Mouse (Mus musculus) layer of hippocampus, adult 2 months (tissue): ENCODE data around the gene Cmah. TPM values are rescaled to one million over a fixed set of nuclear protein-coding genes. Genes with fewer than 3 reads are reported as not detected.

ENCODE experiments used
- DNase-seq, 2 experiments: peaks; one replicate each; pipeline ENCODE4 v3.0.0; 2022; ENCODE audit warnings: low spot score in 2 of 2
- H3K27ac ChIP-seq: fragments of 200-600 bp; 2 replicates; pipeline ENCODE4 v1.8.1; 2022
- H3K4me3 ChIP-seq: fragments of 200-600 bp; 2 replicates; pipeline ENCODE4 v1.8.1; 2022; ENCODE audit warnings: mild to moderate bottlenecking
- CTCF ChIP-seq: fragments of 200-600 bp; conservative IDR thresholded peaks from 2 replicates; pipeline ENCODE4 v1.8.1; 2022; ENCODE audit warnings: antibody characterized with exemption, mild to moderate bottlenecking, moderate library complexity
- long read RNA-seq, 2 experiments: library from polyadenylated mRNA; stranded (forward); transcript quantifications; one replicate each; pipeline ENCODE4 v2.0.0; 2021; ENCODE audit warnings: borderline mapping rate in 2 of 2
- total RNA-seq, 2 experiments: library from RNA; stranded (reverse); gene quantifications; 2 replicates each; pipeline ENCODE4 v1.2.3; 2021

The Cmah gene
- total RNA-seq, result under 1 TPM; 0.44 to 0.59 TPM
- long read RNA-seq, experiment 1, partial matches to known transcripts, result 0 of 1 reads
- long read RNA-seq, experiment 1, other reads (novel, unspliced or antisense), result 1 of 1 reads
- long read RNA-seq, experiment 2, partial matches to known transcripts, result 0 of 1 reads
- long read RNA-seq, experiment 2, other reads (novel, unspliced or antisense), result 1 of 1 reads

- Histone ChIP-seq H3K27ac (no peak within 1 kb of the TSS), H3K4me3 (no peak within 1 kb of the TSS)
- no peak for TF ChIP-seq CTCF
- no peak for DNase-seq
These were observed at the start of gene Cmah for GRCm38 (mm10) chr13:24327201-24327600. Gene Cmah, plus strand, starts transcription at chr13:24327404.

- DNase-seq, result no peak
- TF ChIP-seq CTCF, result no peak
These were observed 47.8 kb upstream of the Cmah start for GRCm38 (mm10) chr13:24279407-24279761.

GRCm38 (mm10) chr13:24279762-24280438 lies 47.3 kb upstream of the Cmah start:
- no peak for TF ChIP-seq CTCF
- no peak for DNase-seq
- Histone ChIP-seq H3K27ac (peak overlapping the region; percentile 95), H3K4me3 (peak overlapping the region; percentile 83)

More at GRCm38 (mm10) chr13:24279407-24279761, 47.8 kb upstream of the Cmah start:
- peak overlapping the region; percentile 95 for H3K27ac ChIP-seq
- H3K4me3 ChIP-seq, result peak overlapping the region; percentile 83

GRCm38 (mm10) chr13:24280439-24281431 lies 46.5 kb upstream of the Cmah start, which contains the start of gene Carmil1:
Gene Carmil1, minus strand, starts transcription at chr13:24280795.
- TF ChIP-seq CTCF, result peak; percentile 83
- Histone ChIP-seq H3K4me3 (peak within 1 kb of the TSS; percentile 83), H3K27ac (peak within 1 kb of the TSS; percentile 95)
- peak; percentile 85 to 87 for DNase-seq

- no peak for TF ChIP-seq CTCF
- H3K4me3 ChIP-seq, result no peak overlapping the region
- DNase-seq, result no peak
- H3K27ac ChIP-seq, result no peak overlapping the region
These were observed 39.8 kb upstream of the Cmah start for GRCm38 (mm10) chr13:24287381-24287780.

GRCm38 (mm10) chr13:24297252-24297651 lies 30.0 kb upstream of the Cmah start:
- TF ChIP-seq CTCF, result peak; percentile 96
- Histone ChIP-seq H3K4me3 (no peak overlapping the region), H3K27ac (no peak overlapping the region)
- peak; percentile 50 to 72 for DNase-seq

- no peak for TF ChIP-seq CTCF
- H3K27ac ChIP-seq, result no peak overlapping the region
- no peak for DNase-seq
- no peak overlapping the region for H3K4me3 ChIP-seq
These were observed 21.7 kb upstream of the Cmah start for GRCm38 (mm10) chr13:24305486-24305885.

GRCm38 (mm10) chr13:24306248-24306647 lies 21.0 kb upstream of the Cmah start:
- H3K4me3 ChIP-seq, result no peak overlapping the region
- H3K27ac ChIP-seq, result no peak overlapping the region
- TF ChIP-seq CTCF, result peak; percentile 50
- DNase-seq, result no peak

- H3K4me3 ChIP-seq, result no peak overlapping the region
- DNase-seq, result no peak
- TF ChIP-seq CTCF, result no peak
- no peak overlapping the region for H3K27ac ChIP-seq
These were observed 15.9 kb upstream of the Cmah start for GRCm38 (mm10) chr13:24311011-24311940.

- TF ChIP-seq CTCF, result peak; percentile 69
- Histone ChIP-seq H3K4me3 (no peak overlapping the region), H3K27ac (no peak overlapping the region)
- no peak for DNase-seq
These were observed 10.6 kb upstream of the Cmah start for GRCm38 (mm10) chr13:24316563-24316962.

- peak; percentile 38 to 48 for DNase-seq
These were observed 8.6 kb upstream of the Cmah start for GRCm38 (mm10) chr13:24318618-24319017.

GRCm38 (mm10) chr13:24321313-24321712 lies 5.9 kb upstream of the Cmah start:
- TF ChIP-seq CTCF, result no peak
- no peak for DNase-seq
- no peak overlapping the region for H3K4me3 ChIP-seq
- H3K27ac ChIP-seq, result no peak overlapping the region

More at GRCm38 (mm10) chr13:24318618-24319017, 8.6 kb upstream of the Cmah start:
- H3K27ac ChIP-seq, result no peak overlapping the region
- no peak overlapping the region for H3K4me3 ChIP-seq
- TF ChIP-seq CTCF, result peak; percentile 83
